8 mouse cellular contexts compared by ENCODE assay signal in the genomic region with DNA sequence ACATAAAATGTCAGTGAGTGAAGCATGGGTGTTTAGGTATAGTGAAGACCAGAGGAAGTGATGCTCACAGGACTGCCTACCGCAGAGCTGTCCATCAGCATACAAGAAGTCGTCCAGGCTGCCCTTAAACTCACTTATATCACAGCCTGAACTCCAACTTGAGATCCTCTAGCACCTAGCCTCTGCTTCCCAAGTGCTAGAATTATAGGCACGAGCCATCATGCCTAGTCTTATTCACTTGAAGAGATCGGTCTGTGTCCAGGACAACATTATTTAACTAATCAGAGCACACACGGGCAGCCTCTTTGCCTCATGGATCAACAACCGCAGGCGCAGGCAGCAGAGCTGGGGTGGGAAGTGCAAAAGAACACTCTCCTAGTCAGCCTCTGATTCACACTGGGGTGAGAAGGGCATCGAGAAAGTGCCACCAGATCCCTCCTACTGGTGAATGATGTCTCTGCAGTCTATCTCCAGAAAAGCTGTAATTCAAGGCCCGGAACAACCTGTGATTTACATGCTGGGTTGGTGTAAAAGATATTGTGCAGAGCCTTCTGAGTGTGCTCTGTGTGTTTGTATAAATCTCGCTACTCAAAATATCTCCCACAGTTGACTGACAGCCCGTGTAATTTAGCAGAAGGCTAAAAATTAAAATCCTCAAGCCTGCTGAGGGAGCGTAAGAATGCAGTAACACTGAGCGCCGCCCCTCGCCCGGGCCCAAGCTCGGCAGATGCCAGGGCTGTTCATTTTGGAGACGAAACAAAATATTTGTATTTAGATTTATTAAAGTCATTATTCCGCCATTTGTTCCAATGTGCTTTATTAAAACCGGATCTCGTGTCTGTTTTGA.
DNase-seq lines count a peak whose midpoint lies in the region; ATAC-seq and TF ChIP-seq lines count a peak whose summit lies in the region.

No protein-coding gene starts in this region.

- H3K4me1 ChIP-seq in cerebellum, adult 2 months (ENCODE audit: control insufficient read depth, insufficient read depth, low read length) = peaks cover 23% of the 10 kb centered on the region

- peak; percentile 90 for ATAC-seq in megakaryocyte-erythroid progenitor cell, adult 5-6 weeks (replicated peaks; ENCODE audit: low FRiP score, low TSS enrichment, poor library complexity, severe bottlenecking)

- TF ChIP-seq CTCF in cerebellum, adult 2 months (IDR thresholded peaks at IDR 0.05; ENCODE audit: borderline replicate concordance, insufficient read depth, low read depth, low read length) = peak; percentile 70; the same call in 1 of the 2 replicates

- H3K4me3 ChIP-seq in cerebellum, adult 2 months (replicated peaks; ENCODE audit: insufficient read depth, low read depth, low read length) = no peak overlapping the region

- DNase-seq in MN1 (ENCODE audit: low spot score) = peak; percentile 84
- DNase-seq in cerebellum, adult 2 months = peak; percentile 64 to 73
- DNase-seq in frontal cortex, adult 2 months (ENCODE audit: extremely low spot score in 1 of 2, low spot score in 1 of 2) = peak; percentile 54 to 76
- DNase-seq in induced T-regulatory cell, adult 2 months (ENCODE audit: low read depth) = peak; percentile 74
- DNase-seq in left cerebral cortex, postnatal 14 days (ENCODE audit: low spot score in 2 of 2) = peak; percentile 68 to 73
- DNase-seq in right cerebral cortex, postnatal 36 days (ENCODE audit: low spot score in 2 of 2) = peak; percentile 29 to 59
- DNase-seq in testis, postnatal 14 days (ENCODE audit: low spot score) = no peak

- no peak for TF ChIP-seq POLR2A in cerebellum, adult 2 months (IDR thresholded peaks at IDR 0.05; ENCODE audit: borderline replicate concordance, insufficient read depth, low read length)

- intact Hi-C loops in left cerebral cortex, postnatal 14 days (cut with DNase I) = loop anchor here (1.0 to 10.0 kb wide), 2 partner anchors 93 to 557 kb away; no protein-coding TSS in a partner anchor

- no peaks in the 10 kb centered on the region for H3K27me3 ChIP-seq in cerebellum, adult 2 months (ENCODE audit: control insufficient read depth, insufficient read depth, low read length)

- 22% methylated on average over 21 of the region's 21 CpGs for WGBS in cerebellum, adult 2 months

- H3K27ac ChIP-seq in cerebellum, adult 2 months (ENCODE audit: insufficient read depth, low read length) = no peak overlapping the region
